Comparison of ENCODE assay signal across 8 mouse cellular contexts in genomic region chr3:98180805-98181204, GRCm38 (mm10). TPM values are rescaled to one million over a fixed set of nuclear protein-coding genes. Genes with fewer than 3 reads are reported as not detected.
A peak's percentile ranks its signal among the peaks of the same experiment; 100 is the strongest.
DNase-seq lines count a peak whose midpoint lies in the region; ATAC-seq and TF ChIP-seq lines count a peak whose summit lies in the region.
"Had no signal": no experiment of that assay in that cellular context is flagged by ENCODE, and none has a peak within 500 bp of the region (broad histone marks: within the 10 kb centered on the region; RNA-seq: fewer than 3 reads in every experiment).

No protein-coding gene starts in this region.

- H3K9me3 ChIP-seq in ES-E14 (ENCODE audit: control insufficient read depth, insufficient read depth, low read depth, low read length), result no peaks in the 10 kb centered on the region
- no peaks in the 10 kb centered on the region for H3K9me3 ChIP-seq in hindbrain, postnatal 0 days (ENCODE audit: low read length)

- no peak overlapping the region for H3K4me3 ChIP-seq in ES-E14 (ENCODE audit: insufficient read depth in 1 of 2, low read depth in 1 of 2, low read length in 2 of 2, poor library complexity in 1 of 2, severe bottlenecking in 1 of 2)
- H3K4me3 ChIP-seq in hindbrain, postnatal 0 days (ENCODE audit: low read length), result no peak overlapping the region

- DNase-seq in CD4-positive helper T cell, adult 2 months (ENCODE audit: low read depth, low spot score), result peak; percentile 10
- DNase-seq in ES-E14 (ENCODE audit: low read depth, low spot score), result peak; percentile 40
- peak; percentile 74 for DNase-seq in embryo, embryonic 9.5 days (ENCODE audit: extremely low spot score)
- peak; percentile 77 for DNase-seq in hindbrain, postnatal 0 days (ENCODE audit: low spot score)
- DNase-seq in layer of hippocampus, postnatal 14 days (ENCODE audit: low spot score in 2 of 2), result peak; percentile 43 to 63
- peak; percentile 26 for DNase-seq in thymus, postnatal 0 days (ENCODE audit: low spot score)

- WGBS in hindbrain, postnatal 0 days, result 27% methylated on average over 7 of the region's 7 CpGs

- H3K4me1 ChIP-seq in ES-E14 (ENCODE audit: control insufficient read depth in 2 of 2, insufficient read depth in 2 of 2, low read length in 2 of 2, poor library complexity in 1 of 2), result no peaks in the 10 kb centered on the region
- no peaks in the 10 kb centered on the region; the same call in 1 of the 2 replicates for H3K4me1 ChIP-seq in hindbrain, postnatal 0 days (ENCODE audit: insufficient read depth, low read length)

- H3K36me3 ChIP-seq in ES-E14 (ENCODE audit: control insufficient read depth, insufficient read depth, low read length, poor library complexity, severe bottlenecking), result no peaks in the 10 kb centered on the region
- no peaks in the 10 kb centered on the region for H3K36me3 ChIP-seq in hindbrain, postnatal 0 days (ENCODE audit: insufficient read depth, low read length)

- H3K9ac ChIP-seq in ES-E14 (ENCODE audit: insufficient read depth, low read depth, low read length, poor library complexity, severe bottlenecking), result no peak overlapping the region
- no peak overlapping the region for H3K9ac ChIP-seq in hindbrain, postnatal 0 days (replicated peaks; ENCODE audit: low read length)

- no peaks in the 10 kb centered on the region for H3K27me3 ChIP-seq in hindbrain, postnatal 0 days (ENCODE audit: insufficient read depth, low read length)

- no peak overlapping the region for H3K27ac ChIP-seq in ES-E14 (ENCODE audit: insufficient read depth, low read depth, low read length, poor library complexity, severe bottlenecking)
- no peak overlapping the region for H3K27ac ChIP-seq in hindbrain, postnatal 0 days

- TF ChIP-seq CTCF in hindbrain, postnatal 0 days (IDR thresholded peaks at IDR 0.05; ENCODE audit: low read depth), result peak; percentile 75

- ATAC-seq in hindbrain, postnatal 0 days, result peak; percentile 64; the same call in 1 of the 2 replicates
- ATAC-seq in megakaryocyte progenitor cell, adult 5-6 weeks (replicated peaks; ENCODE audit: poor library complexity), result peak; percentile 97

- no peak overlapping the region for H3K4me2 ChIP-seq in hindbrain, postnatal 0 days (ENCODE audit: low read depth, low read length)

- in situ Hi-C loops in ES-E14 (cut with MboI; ENCODE audit: low sequenced_read_pairs in 2 of 2, unreplicated experiment in 2 of 2), result no loop called here

TF ChIP-seq in ES-E14, 5 proteins besides CTCF, POLR2A, EP300 and RAD21:
- TF ChIP-seq ZNF384 (IDR thresholded peaks at IDR 0.05; ENCODE audit: low read depth, low read length) (no peak), MAFK (IDR thresholded peaks at IDR 0.05; ENCODE audit: insufficient read depth, low read depth, low read length) (no peak), ZC3H11A (IDR thresholded peaks at IDR 0.05; ENCODE audit: borderline replicate concordance, low read depth, low read length) (peak; percentile 88; the same call in 1 of the 2 replicates)

RNA-seq across cellular contexts. Expression of gene Adam30, which starts 20.4 kb away (rescaled TPM):
- 0.11 and 0.18 TPM in 2 replicates for total RNA-seq in ES-E14 (2012; rRNA removed)
- total RNA-seq in hindbrain, postnatal 0 days (2014; rRNA removed), result 0.10 TPM in 1 of 2 replicates, not detected in the other
- not detected in 2 replicates for polyA plus RNA-seq in hindbrain, postnatal 0 days (2015; fragmentation: Nextera tagmentation; extraction: Ambion mirVana)
- total RNA-seq in layer of hippocampus, postnatal 14 days (2021), result not detected
- total RNA-seq in megakaryocyte progenitor cell, adult 5-6 weeks (2015), result 0.05 TPM in 1 of 2 replicates, not detected in the other
- total RNA-seq in megakaryocyte progenitor cell, adult 5-6 weeks (2017), result not detected in 2 replicates
- not detected in 2 replicates for polyA plus RNA-seq in thymus, postnatal 0 days (2015; fragmentation: Nextera tagmentation; extraction: Ambion mirVana)

RNA-seq across cellular contexts. Expression of gene Reg4, which starts 41.2 kb away (rescaled TPM):
- not detected in 2 replicates for total RNA-seq in ES-E14 (2012; rRNA removed)
- not detected in 2 replicates for total RNA-seq in hindbrain, postnatal 0 days (2014; rRNA removed)
- polyA plus RNA-seq in hindbrain, postnatal 0 days (2015; fragmentation: Nextera tagmentation; extraction: Ambion mirVana), result 0.19 TPM in 1 of 2 replicates, not detected in the other
- total RNA-seq in layer of hippocampus, postnatal 14 days (2021), result not detected
- total RNA-seq in megakaryocyte progenitor cell, adult 5-6 weeks (2015), result not detected in 2 replicates
- not detected in 2 replicates for total RNA-seq in megakaryocyte progenitor cell, adult 5-6 weeks (2017)
- 0.58 and 0.59 TPM in 2 replicates for polyA plus RNA-seq in thymus, postnatal 0 days (2015; fragmentation: Nextera tagmentation; extraction: Ambion mirVana)
- polyA plus RNA-seq: gonadal fat pad, adult 2 months had no signal

Comparison
In these comparisons a context has a peak if more than half of its experiments do, and no peak if none do; other contexts are left out.
1. DNase-seq: peak in every context shown above with its lines; median percentile 77 in hindbrain, postnatal 0 days; 74 in embryo, embryonic 9.5 days; 53 in layer of hippocampus, postnatal 14 days; 40 in ES-E14; 26 in thymus, postnatal 0 days; 10 in CD4-positive helper T cell, adult 2 months.